Mouse (Mus musculus) limb, embryonic 14.5 days (tissue): ENCODE data around the gene Fopnl. TPM values are rescaled to one million over a fixed set of nuclear protein-coding genes. Genes with fewer than 3 reads are reported as not detected.
A peak's percentile ranks its signal among the peaks of the same experiment; 100 is the strongest.

Source experiments
- ATAC-seq: fragments of 200-750 bp; cut with Nextera tagmentation; 2 replicates; pipeline ENCODE4 v1.8.0; 2017; ENCODE audit warnings: low read depth, moderate number of reproducible peaks, moderate TSS enrichment; ENCODE audit not compliant: low FRiP score
- DNase-seq: peaks from one replicate; pipeline ENCODE4 v3.0.0-alpha.2; 2015; ENCODE audit warnings: low spot score
- H3K27ac ChIP-seq: fragments of 300-500 bp; sonication (generic); replicated peaks from 2 replicates; pipeline ENCODE4 v1.5.1; 2014; ENCODE audit warnings: low read depth, mild to moderate bottlenecking, low read length, moderate library complexity, mixed read lengths
- H3K27me3 ChIP-seq: fragments of 300-500 bp; sonication (generic); 2 replicates; pipeline ENCODE4 v1.6.1; 2014; ENCODE audit warnings: low read length, mixed read lengths; ENCODE audit not compliant: control insufficient read depth, insufficient read depth
- H3K36me3 ChIP-seq: fragments of 300-500 bp; sonication (generic); 2 replicates; pipeline ENCODE4 v1.6.1; 2014; ENCODE audit warnings: mild to moderate bottlenecking, low read length, moderate library complexity, mixed read lengths; ENCODE audit not compliant: control insufficient read depth, insufficient read depth
- H3K4me1 ChIP-seq: fragments of 300-500 bp; sonication (generic); 2 replicates; pipeline ENCODE4 v1.6.1; 2014; ENCODE audit warnings: antibody characterized with exemption, low read length, mixed read lengths; ENCODE audit not compliant: control insufficient read depth, insufficient read depth
- H3K4me2 ChIP-seq: fragments of 300-500 bp; sonication (generic); replicated peaks from 2 replicates; pipeline ENCODE4 v1.6.1; 2014; ENCODE audit warnings: low read depth, mild to moderate bottlenecking, low read length, moderate library complexity; ENCODE audit not compliant: severe bottlenecking
- H3K4me3 ChIP-seq: fragments of 300-500 bp; sonication (generic); replicated peaks from 2 replicates; pipeline ENCODE4 v1.5.1; 2014; ENCODE audit warnings: low read length
- H3K9ac ChIP-seq: fragments of 300-500 bp; sonication (generic); 2 replicates; pipeline ENCODE4 v1.6.1; 2014; ENCODE audit warnings: mild to moderate bottlenecking, low read depth, low read length, moderate library complexity; ENCODE audit not compliant: severe bottlenecking
- H3K9me3 ChIP-seq: fragments of 300-500 bp; sonication (generic); 2 replicates; pipeline ENCODE4 v1.6.1; 2016; ENCODE audit warnings: low read length; ENCODE audit not compliant: control insufficient read depth
- POLR2A ChIP-seq: fragments of 200-500 bp; IDR thresholded peaks from 2 replicates; pipeline ENCODE4 v1.8.0; 2012; ENCODE audit warnings: inconsistent platforms, mild to moderate bottlenecking, moderate library complexity, borderline replicate concordance; ENCODE audit not compliant: insufficient read depth, insufficient read length; ENCODE audit errors: extremely low read depth
- WGBS: fragments of 180-500 bp; shearing (Covaris S2); extraction: QIAGEN DNeasy Blood & Tissue Kit; methylation state at CpG from one replicate; pipeline ENCODE4 v1.1.7; 2014; 5-methylcytosine and 5-hydroxymethylcytosine counted together
- polyA plus RNA-seq, 2 experiments: library from polyadenylated mRNA; depleted of rRNA in 1 of 2; stranded (reverse) in 1 of 2; unstranded in 1 of 2; fragments of >200 nt; fragmentation: Nextera tagmentation in 1 of 2; extraction: Ambion mirVana in 1 of 2; gene quantifications; 2 replicates each; pipeline versions ENCODE4 v1.2.1 to v1.2.3; 2012 to 2014

Fopnl gene
- 65.2 and 79.4 TPM in 2 replicates for polyA plus RNA-seq (2012; rRNA removed)
- polyA plus RNA-seq (2014; fragmentation: Nextera tagmentation; extraction: Ambion mirVana) = 143 and 161 TPM in 2 replicates

DNA sequence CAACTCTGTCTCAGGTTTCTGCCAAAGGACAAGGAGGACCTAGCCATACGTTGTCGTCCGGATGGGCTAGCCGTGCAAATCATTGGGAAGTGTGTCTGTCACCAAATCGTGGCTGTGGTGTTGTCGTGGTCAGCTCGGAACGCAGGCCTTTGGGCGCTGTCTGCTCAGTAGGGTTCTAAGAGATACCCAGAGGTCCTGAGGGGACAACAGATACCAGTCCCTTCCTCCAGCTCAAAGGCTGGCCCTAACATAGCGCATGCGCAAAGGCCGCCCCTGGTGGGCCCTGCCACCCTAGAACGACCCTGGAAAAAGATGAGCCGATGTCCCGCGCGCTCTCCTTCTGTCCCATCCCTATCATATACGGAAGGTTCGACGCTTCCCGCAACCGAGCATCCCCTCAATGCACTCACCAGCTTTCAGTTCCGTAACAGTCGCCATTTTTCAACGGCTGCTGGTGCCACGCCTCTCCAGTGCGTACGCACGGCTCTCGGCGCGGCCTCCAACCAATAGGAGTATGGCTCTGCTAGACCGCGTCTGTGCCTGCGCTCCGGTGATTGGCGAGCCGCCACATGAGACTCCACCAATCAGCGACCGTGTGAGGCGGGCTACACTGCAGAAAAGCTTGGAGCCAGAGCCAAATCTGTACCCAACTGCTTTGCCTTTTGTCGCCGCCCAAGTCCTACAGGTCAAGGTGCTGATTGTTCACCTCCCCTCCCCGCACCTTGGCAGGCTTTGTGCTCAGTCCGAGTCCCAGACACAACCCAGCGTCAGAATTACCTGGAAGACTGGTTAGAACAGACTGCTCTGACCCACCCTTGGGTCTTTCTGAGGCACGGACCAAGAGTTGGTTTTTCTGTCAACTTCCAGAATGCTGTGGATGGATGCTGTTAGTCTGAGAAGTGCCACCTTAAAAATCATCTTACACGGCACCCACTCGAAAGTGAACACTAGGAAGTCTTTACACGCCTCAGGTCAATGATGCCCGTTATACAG lies at the start of gene Fopnl:
Fopnl (minus strand) TSS at position 522 of the 993 bp plus-strand sequence.
- WGBS = 5% methylated on average over 51 of the region's 51 CpGs
- Histone ChIP-seq H3K27ac (peak within 1 kb of the TSS; percentile 67), H3K36me3 (peaks cover 15% of the 10 kb centered on the region), H3K4me3 (peak within 1 kb of the TSS; percentile 64), H3K9ac (peak within 1 kb of the TSS; percentile 70), H3K4me2 (peak within 1 kb of the TSS; percentile 53), H3K4me1 (peaks cover 11% of the 10 kb centered on the region), H3K27me3 (no peaks in the 10 kb centered on the region), H3K9me3 (no peaks in the 10 kb centered on the region)
- peak; percentile 68; the same call in 1 of the 2 replicates for TF ChIP-seq POLR2A
- peak; percentile 98 for DNase-seq
- ATAC-seq = peak; percentile 100

DNA sequence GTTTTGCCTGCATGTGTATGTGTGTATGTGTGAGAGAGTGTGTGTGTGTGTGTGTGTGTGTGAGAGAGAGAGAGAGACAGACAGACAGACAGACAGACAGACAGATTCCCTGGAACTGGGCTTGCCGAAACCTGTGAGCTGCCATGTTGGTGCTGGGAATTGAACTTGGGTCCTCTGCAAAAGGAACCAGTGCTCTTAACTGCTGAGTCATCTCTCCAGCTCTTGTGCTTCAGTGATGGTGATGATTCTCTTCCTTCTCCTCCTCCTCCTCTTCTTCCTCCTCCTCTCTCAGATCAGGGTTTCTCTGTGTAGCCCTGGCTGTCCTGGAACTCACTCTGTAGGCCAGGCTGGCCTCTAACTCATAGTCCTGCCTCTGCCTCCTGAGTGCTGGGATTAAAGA lies 48.8 kb upstream of the Fopnl start:
- ATAC-seq (no peak), DNase-seq (no peak)
- H3K9me3 ChIP-seq = no peaks in the 10 kb centered on the region
- H3K36me3 ChIP-seq = no peaks in the 10 kb centered on the region
- no peak for TF ChIP-seq POLR2A
- WGBS = 92% methylated on average over 1 of the region's 1 CpGs
- H3K4me3 ChIP-seq = no peak overlapping the region
- H3K4me2 ChIP-seq = no peak overlapping the region
- H3K9ac ChIP-seq = no peak overlapping the region
- no peak overlapping the region for H3K27ac ChIP-seq
- H3K27me3 ChIP-seq = no peaks in the 10 kb centered on the region
- peaks cover 4% of the 10 kb centered on the region; the same call in 1 of the 2 replicates for H3K4me1 ChIP-seq

DNA sequence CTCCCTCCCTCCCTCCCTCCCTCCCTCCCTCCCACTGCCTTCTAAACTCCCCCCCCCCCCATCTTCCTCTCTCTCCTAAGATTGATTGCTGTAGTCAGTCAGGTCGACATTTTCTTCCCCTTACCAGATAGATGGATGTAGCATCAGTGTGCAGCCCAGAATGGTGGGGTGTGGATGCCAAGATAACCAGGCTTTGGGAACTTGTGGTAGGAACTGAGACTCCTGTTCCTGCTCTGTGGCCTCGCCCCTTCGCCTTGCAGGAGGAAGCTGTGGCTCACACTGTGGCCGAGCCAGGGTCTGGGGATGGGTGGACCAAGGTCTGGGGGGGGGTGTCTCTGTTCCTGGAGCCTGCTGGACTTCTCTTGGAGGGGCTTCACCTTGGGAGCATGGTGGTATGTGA lies 48.3 kb upstream of the Fopnl start:
- H3K36me3 ChIP-seq = no peaks in the 10 kb centered on the region
- WGBS = 68% methylated on average over 4 of the region's 4 CpGs
- DNase-seq = no peak
- TF ChIP-seq POLR2A = no peak
- peaks cover 7% of the 10 kb centered on the region; the same call in 1 of the 2 replicates for H3K4me1 ChIP-seq
- ATAC-seq = no peak
- no peaks in the 10 kb centered on the region for H3K9me3 ChIP-seq
- H3K27me3 ChIP-seq = no peaks in the 10 kb centered on the region
- H3K27ac ChIP-seq = no peak overlapping the region
- H3K4me2 ChIP-seq = no peak overlapping the region
- no peak overlapping the region for H3K4me3 ChIP-seq
- H3K9ac ChIP-seq = no peak overlapping the region

DNA sequence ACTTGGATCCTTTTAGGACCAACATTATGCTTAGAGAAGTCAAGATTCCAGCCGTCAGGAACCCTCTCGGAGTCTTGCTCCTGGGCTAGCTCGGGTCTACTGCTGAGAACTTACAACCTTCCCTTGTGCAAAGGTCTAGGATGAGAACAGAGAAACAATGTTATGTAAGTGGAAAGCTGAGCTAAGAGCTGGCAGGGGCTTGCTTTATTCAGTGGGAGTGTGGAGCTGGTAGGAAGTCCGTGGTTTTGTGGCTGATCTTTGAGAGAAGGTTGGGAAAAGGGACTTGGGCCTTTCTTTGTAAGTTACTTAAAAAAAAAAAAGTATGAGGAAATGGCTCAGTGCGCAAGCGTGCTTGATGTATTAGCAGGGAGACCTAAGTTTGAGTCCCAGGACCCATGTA lies 46.9 kb upstream of the Fopnl start:
- Histone ChIP-seq H3K36me3 (no peaks in the 10 kb centered on the region), H3K4me2 (no peak overlapping the region), H3K9ac (no peak overlapping the region), H3K9me3 (no peaks in the 10 kb centered on the region), H3K4me3 (no peak overlapping the region), H3K27ac (no peak overlapping the region), H3K27me3 (no peaks in the 10 kb centered on the region), H3K4me1 (peaks cover 7% of the 10 kb centered on the region; the same call in 1 of the 2 replicates)
- 84% methylated on average over 6 of the region's 6 CpGs for WGBS
- DNase-seq (no peak), ATAC-seq (no peak)
- TF ChIP-seq POLR2A = no peak

DNA sequence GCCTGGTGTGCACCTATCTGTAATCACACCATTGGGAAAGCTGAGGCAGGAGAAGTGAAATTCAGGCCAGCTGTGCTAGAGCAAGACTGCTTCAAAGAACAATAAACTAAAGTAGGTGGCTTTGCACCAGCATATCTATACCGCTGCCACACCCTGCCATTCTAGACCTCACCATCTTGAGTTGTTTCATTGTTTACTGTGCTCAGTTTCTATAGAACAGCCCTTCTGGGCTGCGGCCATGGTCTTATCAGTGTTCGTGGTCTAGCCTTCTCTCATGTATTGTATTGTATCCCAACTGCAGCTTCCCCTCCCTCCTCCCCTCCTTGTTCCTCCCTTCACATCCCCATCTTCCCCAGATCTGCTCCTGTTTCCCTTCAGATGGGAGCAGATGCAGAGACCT lies 46.3 kb upstream of the Fopnl start:
- Histone ChIP-seq H3K4me1 (peaks cover 7% of the 10 kb centered on the region; the same call in 1 of the 2 replicates), H3K27me3 (no peaks in the 10 kb centered on the region), H3K4me2 (no peak overlapping the region), H3K9ac (no peak overlapping the region), H3K36me3 (no peaks in the 10 kb centered on the region), H3K27ac (no peak overlapping the region), H3K4me3 (no peak overlapping the region), H3K9me3 (no peaks in the 10 kb centered on the region)
- 95% methylated on average over 3 of the region's 3 CpGs for WGBS
- ATAC-seq (no peak), DNase-seq (no peak)
- no peak for TF ChIP-seq POLR2A
